Mouse (Mus musculus): ENCODE results near the gene Gmfg.

DNA sequence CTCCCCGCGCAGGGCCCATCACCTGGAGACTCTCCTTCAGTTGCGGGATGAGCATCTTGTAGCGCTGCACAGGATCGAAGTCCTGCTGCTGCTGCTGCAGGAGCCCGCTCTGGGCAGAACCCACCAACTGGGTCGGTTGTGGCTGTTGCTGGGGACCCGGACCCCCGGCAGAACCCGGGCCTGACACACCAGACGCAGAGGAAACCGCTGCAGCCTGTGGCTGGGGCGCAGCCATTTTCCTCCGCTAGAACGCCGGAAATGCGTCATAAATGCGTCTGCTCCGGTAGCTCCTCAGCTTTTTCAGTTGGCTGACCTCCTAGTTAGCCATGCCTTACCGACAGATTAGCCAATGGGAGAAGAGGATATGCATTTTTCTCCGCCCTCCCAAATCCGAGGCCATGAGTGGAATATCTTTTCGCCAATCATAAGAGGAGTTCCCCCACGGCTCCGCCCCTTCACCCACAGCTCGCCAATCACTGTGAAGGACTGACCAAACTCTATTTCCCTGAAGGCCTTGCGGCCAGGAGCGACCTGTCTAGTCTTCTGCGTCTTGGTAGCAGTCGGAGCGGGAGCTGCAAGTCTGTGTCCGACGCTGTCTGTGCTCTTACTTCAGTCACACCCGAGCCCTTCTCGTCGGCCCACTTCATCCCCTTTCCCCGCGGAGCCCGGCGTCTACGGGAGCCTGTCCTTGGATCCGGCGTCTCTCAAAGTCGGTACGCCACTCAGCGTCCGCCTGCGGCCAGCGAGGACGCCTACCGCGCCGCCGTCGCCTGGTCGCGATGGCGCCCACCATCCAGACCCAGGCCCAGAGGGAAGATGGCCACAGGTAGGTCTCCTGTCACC is 44.6 kb upstream of the Gmfg start, which contains the start of the genes Med29 and Paf1:
- TF ChIP-seq GATA1 (IDR thresholded peaks at IDR 0.05; ENCODE audit: low read length) (no peak), TAL1 (IDR thresholded peaks at IDR 0.05; ENCODE audit: low read length) (no peak)

Data from erythroblast, embryonic 14.5 days (primary cell).